Mouse (Mus musculus) adrenal gland, postnatal 25 days (tissue): Measurements from ENCODE around the gene Olfr544. TPM values are rescaled to one million over a fixed set of nuclear protein-coding genes. Genes with fewer than 3 reads are reported as not detected.
"Not testable (repeated sequence)": the region's sequence is repeated elsewhere in the genome, so short reads cannot be mapped to it uniquely, and the experiment has no call there.

Source experiments
- DNase-seq: peaks from one replicate; pipeline ENCODE4 v3.0.0; 2021; ENCODE audit warnings: mixed read lengths
- long read RNA-seq: library from polyadenylated mRNA; stranded (forward); transcript quantifications from one replicate; pipeline ENCODE4 v2.0.0, GENCODE M21; 2021
- total RNA-seq: library from RNA; stranded (reverse); gene quantifications from 2 replicates; pipeline ENCODE4 v1.2.3, GENCODE M21; 2021

The Olfr544 gene
- total RNA-seq, result not detected in 2 replicates
- long read RNA-seq, result 0 reads

GRCm38 (mm10) chr7:102488161-102488560 lies at the start of gene Olfr544:
TSS of gene Olfr544 (minus strand) at chr7:102488313.
- no peak for DNase-seq

- DNase-seq, result no peak
Observed at GRCm38 (mm10) chr7:102534449-102534848, 46.3 kb upstream of the Olfr544 start, which contains the start of gene Olfr547. TSS of gene Olfr547 (plus strand) at chr7:102534749.

- no peak for DNase-seq
Observed at GRCm38 (mm10) chr7:102529052-102529451, 40.9 kb upstream of the Olfr544 start.

- peak; percentile 27 for DNase-seq
Observed at GRCm38 (mm10) chr7:102517051-102517335, 28.9 kb upstream of the Olfr544 start.

GRCm38 (mm10) chr7:102516261-102517050 lies 28.3 kb upstream of the Olfr544 start:
- peak; percentile 42 for DNase-seq

- no peak for DNase-seq
Observed at GRCm38 (mm10) chr7:102514144-102514543, 26.0 kb upstream of the Olfr544 start.

GRCm38 (mm10) chr7:102512814-102513435 lies 24.8 kb upstream of the Olfr544 start:
- DNase-seq, result peak; percentile 95

GRCm38 (mm10) chr7:102511927-102512326 lies 23.8 kb upstream of the Olfr544 start:
- DNase-seq, result no peak

- no peak for DNase-seq
Observed at GRCm38 (mm10) chr7:102509726-102510125, 21.6 kb upstream of the Olfr544 start.

GRCm38 (mm10) chr7:102508666-102509065 lies 20.6 kb upstream of the Olfr544 start:
- no peak for DNase-seq

GRCm38 (mm10) chr7:102508066-102508465 lies 20.0 kb upstream of the Olfr544 start:
- DNase-seq, result no peak

- peak; percentile 65 for DNase-seq
Observed at GRCm38 (mm10) chr7:102506848-102507247, 18.7 kb upstream of the Olfr544 start.

- no peak for DNase-seq
Observed at GRCm38 (mm10) chr7:102501986-102502385, 13.9 kb upstream of the Olfr544 start.

GRCm38 (mm10) chr7:102499473-102499872 lies 11.4 kb upstream of the Olfr544 start, which contains the start of gene Olfr545:
TSS of gene Olfr545 (minus strand) at chr7:102499573.
- no peak for DNase-seq

GRCm38 (mm10) chr7:102494416-102494815 lies 6.3 kb upstream of the Olfr544 start:
- not testable (repeated sequence) for DNase-seq

GRCm38 (mm10) chr7:102486105-102486504 lies 2.0 kb downstream of the Olfr544 start:
- DNase-seq, result no peak

GRCm38 (mm10) chr7:102484766-102485165 lies 3.3 kb downstream of the Olfr544 start:
- not testable (repeated sequence) for DNase-seq

- DNase-seq, result no peak
Observed at GRCm38 (mm10) chr7:102483665-102484064, 4.4 kb downstream of the Olfr544 start.

GRCm38 (mm10) chr7:102481579-102481978 lies 6.5 kb downstream of the Olfr544 start, which contains the start of gene Olfr543:
TSS of gene Olfr543 (minus strand) at chr7:102481679.
- no peak for DNase-seq

- no peak for DNase-seq
Observed at GRCm38 (mm10) chr7:102480821-102481220, 7.3 kb downstream of the Olfr544 start.

GRCm38 (mm10) chr7:102479368-102480078 lies 8.6 kb downstream of the Olfr544 start:
- peak; percentile 65 for DNase-seq

- DNase-seq, result no peak
Observed at GRCm38 (mm10) chr7:102478926-102479325, 9.2 kb downstream of the Olfr544 start.

GRCm38 (mm10) chr7:102478425-102478824 lies 9.7 kb downstream of the Olfr544 start:
- DNase-seq, result no peak
